Mouse (Mus musculus) megakaryocyte, adult 5-6 weeks (primary cell): ENCODE data around the gene Gm20388. TPM values are rescaled to one million over a fixed set of nuclear protein-coding genes. Genes with fewer than 3 reads are reported as not detected.

ENCODE experiments used
- ATAC-seq: 2 replicates; pipeline ENCODE4 v1.8.0; 2016; ENCODE audit warnings: mild to moderate bottlenecking, inconsistent platforms; ENCODE audit not compliant: poor library complexity, severe bottlenecking
- total RNA-seq, 2 experiments: library from RNA; stranded (forward) in 1 of 2; stranded (reverse) in 1 of 2; fragments of 153-499, 151-499 nt in 1 of 2; fragments of 221-1000, 200-1000 nt in 1 of 2; gene quantifications; 2 replicates each; pipeline versions ENCODE4 v1.2.3 to v1.2.4; 2015 to 2017

Gm20388 gene
- total RNA-seq, 2 experiments from 2014 or later: 7.6 to 15.5 TPM

GRCm38 (mm10) chr8:121877212-121877611 is 1966.6 kb downstream of the Gm20388 start:
- ATAC-seq: peak; percentile 97

- ATAC-seq: no peak
These were observed 1967.3 kb downstream of the Gm20388 start for GRCm38 (mm10) chr8:121877828-121878480.

DNA sequence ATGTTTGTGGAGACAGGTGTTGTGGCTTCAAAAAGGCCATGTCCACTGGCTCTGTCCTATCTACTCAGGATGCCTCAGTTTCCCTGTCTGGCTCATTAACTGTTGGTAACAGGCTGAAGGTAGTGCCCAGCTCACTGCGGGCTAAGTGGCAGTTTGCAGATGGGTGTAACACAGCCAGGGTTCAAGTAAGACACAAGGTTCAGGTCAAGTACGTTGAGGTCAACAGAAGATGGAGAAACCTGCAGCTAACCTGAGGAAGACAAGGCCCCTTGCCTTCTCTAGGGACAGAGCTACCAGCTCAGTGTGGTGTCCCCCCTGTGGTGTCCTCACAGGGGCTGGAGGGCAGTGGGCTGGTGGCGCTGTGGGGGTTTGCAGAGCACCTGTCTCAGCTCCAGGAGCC is 1969.1 kb downstream of the Gm20388 start:
- ATAC-seq: no peak

DNA sequence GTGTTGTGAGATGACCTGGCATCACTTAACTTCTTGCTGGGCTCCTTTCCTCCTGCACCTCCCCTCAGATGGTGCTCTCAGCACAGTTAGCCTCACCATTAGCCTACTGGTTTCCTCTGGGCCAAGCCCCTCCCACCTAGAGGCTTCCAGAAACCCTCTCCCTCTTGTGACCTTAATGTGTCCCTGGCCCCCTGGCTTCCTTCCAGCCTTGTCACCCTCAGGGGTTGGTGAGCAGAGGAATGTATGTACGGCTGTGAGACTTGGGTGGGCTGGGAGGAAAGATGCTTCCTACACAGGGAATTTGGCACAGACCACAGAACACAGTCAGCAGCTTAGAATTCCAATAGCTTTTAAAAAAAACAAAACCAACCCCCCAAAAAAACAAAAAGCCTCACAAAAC is 1970.2 kb downstream of the Gm20388 start:
- ATAC-seq: no peak

DNA sequence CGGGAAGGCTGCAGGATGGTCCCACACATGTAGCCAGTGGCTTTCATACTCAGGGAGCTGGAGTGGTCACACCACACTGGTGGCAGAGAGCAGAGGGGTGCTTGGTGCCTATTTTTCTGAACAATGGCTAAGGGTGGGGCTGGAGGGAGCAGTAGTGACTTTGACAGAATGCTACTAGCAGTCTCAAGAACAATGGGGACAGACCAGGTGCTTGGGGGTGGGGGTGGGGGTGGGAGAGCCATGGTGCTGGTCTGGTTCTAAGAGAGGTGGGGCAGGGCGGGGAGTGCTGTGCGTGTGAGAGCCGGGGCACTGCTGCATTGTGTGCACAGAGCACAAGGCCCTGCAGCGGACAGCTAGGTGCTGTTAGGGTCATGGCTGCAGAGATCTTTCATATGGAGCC is 1971.3 kb downstream of the Gm20388 start:
- ATAC-seq: no peak

DNA sequence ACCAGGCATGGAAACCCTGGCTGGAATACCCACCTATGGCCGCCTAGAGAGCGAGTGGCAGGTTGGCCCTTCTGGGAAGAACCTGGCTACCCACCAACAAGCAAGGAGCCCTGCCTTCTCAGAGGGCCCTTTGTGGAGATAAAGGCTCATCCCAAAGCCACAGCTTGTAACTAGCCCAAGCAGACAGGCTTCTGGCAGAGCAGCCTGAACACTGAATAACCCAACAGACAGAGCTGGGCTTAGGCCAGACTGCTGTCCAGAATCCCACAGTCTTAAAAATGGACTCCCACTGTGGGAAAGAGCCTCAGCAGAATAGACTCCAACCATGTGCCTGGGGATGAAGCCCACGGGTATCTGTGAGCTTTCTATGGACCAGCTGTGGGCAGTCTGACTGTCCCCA is 1973.5 kb downstream of the Gm20388 start:
- no peak for ATAC-seq

DNA sequence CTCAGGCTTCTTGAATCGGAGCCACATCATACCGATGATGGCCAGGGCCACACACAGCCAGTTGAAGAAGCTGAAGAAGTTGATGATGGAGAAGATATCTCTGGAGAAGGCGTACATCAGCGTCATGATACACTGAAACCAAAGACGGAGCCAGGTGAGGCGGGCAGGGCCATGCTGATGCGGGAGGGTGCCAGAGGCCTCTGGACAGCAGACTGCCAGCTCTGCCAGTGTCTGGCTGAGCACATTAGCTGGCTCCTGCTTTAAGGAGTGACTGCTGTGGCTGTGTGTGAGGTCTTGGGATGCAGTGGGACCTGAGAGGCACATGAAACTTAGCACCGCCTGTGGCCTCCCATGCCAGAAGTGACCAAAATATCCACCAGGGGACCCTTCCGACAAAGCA is 1974.4 kb downstream of the Gm20388 start:
- ATAC-seq: no peak

- ATAC-seq: no peak
These were observed 1974.8 kb downstream of the Gm20388 start for GRCm38 (mm10) chr8:121885433-121885832.

- no peak for ATAC-seq
These were observed 1976.9 kb downstream of the Gm20388 start for GRCm38 (mm10) chr8:121887547-121887946.

- no peak for ATAC-seq
These were observed 1978.7 kb downstream of the Gm20388 start for GRCm38 (mm10) chr8:121889317-121889716.

DNA sequence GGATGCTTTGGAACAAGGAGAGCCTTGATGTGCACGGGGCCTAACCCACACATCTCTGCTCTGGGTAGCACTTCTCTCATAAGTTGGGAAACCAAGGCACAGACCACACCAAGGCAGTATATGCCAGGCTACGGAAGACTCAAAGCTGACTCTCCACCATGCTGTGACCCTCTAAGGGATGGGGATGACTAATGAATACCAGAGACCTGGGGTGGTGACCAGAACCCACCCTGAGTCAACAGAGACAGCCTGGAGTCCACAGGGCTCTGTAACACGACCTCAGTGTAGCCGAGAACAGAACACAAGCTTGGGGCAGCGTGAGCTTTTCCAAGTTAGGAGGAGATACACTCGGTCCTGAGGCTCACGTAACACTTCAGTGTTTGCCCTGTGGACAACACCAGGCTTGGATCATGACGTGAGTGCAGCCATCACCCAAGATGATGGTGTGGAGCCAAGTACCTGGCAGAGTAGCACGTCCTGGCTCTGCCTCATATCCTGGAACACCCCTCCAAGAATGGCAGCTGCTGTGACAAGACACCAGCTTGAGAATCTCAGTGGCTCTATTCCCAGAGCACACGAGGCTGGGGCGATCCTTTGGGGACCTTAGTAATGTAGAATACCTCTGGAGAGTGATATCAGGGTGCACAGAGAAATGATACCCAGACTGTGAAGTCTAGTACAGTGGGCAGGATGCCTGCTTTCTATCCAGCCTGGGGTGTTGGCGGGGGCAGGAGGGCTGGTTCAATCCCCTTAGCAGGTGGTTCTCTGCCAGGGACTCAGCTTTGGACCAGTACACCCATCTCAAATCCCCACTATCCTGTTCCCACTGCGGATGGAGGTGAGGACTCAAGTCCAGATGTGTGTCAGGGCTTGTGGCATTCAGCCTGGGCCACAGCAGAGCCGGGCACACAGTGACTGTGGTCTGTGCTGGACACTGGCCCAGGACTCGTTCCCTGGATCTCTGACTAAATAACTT is 1979.5 kb downstream of the Gm20388 start:
- no peak for ATAC-seq

DNA sequence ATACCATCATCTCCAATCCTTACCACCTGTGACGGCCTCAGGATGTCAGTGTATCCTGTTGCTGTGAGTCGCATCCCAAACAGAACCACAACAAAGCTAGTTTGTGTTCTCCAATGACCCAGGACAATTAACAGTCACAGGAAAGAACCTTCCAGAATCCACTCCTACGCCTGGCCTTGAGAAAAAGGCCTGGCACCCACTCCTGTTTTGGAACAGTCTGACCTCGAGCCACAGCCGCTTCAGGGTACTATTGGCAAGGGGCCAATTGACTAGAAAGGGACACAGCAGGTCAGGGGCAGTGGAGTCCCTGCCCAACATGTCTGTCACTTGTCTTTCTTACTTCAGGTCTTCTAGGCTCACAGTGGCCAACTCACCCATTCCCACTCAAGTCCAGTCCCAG is 1982.2 kb downstream of the Gm20388 start:
- no peak for ATAC-seq

- no peak for ATAC-seq
These were observed 1985.3 kb downstream of the Gm20388 start for GRCm38 (mm10) chr8:121895910-121896309.

- ATAC-seq: no peak
These were observed 1986.0 kb downstream of the Gm20388 start for GRCm38 (mm10) chr8:121896476-121897145.

DNA sequence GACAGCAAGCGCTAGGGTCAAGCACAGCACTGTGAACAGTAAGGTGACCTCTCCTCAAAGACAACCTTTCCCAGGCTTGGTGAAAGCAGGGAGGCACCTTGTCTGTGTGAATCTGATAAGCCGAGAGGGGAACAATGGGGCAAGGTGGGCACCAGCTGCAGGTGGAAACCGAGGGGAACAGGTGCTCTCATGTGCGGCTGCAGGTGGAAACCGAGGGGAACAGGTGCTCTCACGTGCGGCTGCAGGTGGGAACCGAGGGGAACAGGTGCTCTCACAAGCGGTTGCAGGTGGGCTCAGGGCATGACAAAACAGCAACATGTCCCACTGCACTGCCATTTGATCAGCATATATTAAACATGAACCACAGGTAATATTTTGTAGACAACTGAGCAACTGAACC is 1986.6 kb downstream of the Gm20388 start:
- no peak for ATAC-seq

GRCm38 (mm10) chr8:121897871-121898381 is 1987.3 kb downstream of the Gm20388 start:
- ATAC-seq: peak; percentile 57

- peak; percentile 94 for ATAC-seq
These were observed 1987.8 kb downstream of the Gm20388 start for GRCm38 (mm10) chr8:121898401-121898931.

DNA sequence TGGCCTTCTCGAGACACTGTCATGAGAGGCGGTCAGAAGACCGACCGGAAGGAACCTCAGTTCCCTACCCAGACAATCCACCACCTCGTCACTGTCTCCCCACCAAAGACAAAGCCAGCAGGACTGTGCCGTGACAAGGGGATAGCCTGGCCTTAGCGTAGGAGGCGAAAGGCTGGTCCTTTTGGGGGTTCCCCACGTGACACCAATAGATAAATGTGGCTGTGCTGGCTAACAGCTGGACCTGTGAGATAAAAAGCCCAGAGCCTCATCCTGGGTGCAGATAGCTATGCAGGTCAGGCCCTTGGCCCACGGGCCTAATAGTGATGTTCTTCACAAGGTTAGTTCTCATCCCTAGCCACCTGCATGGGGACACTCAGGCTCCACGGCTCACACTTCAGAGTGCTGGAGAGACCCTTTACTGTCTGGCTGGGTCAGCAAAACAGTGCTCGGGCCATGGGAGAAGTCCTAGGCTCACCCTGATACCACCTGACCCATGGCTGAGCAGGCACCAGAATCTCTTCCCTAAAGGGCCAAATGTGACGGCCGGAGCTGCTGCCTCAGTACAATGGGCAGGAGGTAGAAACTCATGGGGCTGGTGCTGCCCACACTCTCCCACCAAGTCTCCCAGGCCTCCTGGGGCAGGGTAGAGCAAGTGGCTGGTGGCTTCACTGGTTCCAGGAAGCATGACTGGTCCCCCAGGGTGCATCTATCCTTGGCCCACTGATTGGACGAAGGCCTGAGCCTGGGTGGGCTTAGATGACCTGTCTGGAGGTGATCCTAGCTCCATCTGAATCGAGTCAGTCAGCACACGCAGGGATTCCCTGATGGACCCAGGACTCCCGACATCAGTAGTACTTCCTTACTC is 1988.8 kb downstream of the Gm20388 start:
- ATAC-seq: no peak

DNA sequence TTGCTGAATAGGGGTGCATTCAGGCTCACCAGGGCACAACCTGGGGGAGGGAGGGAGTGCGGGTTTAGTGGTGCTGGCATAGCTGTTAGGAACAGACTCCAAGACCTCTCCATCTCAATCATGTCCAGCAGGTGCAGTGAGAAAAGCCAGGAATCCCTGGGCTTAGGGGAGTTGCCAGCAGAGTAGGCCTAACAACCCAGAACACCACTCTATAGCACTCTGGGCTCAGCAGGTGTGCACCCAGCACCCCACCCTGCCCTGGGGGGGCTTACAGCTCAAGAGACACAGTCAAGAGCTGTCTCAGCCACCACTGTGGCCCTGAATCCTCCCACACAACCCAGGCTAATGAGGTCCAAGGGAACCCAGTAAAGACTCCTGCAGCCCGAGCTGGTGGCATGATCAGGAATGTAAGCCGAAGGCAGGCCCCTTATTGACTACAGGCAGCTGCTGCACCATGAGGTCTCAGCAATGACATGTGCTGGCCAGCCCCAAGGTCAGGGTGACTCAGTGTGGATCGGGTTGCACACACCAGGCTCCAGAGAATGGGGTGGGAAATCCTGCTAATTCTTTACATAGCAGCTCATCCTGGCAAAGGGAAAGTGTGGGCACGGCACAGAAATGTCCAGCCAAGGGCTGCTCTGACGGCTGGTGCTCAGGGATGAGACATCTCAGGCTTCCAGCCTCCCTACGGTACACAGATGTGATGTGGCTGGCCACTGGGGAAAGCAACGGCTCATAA is 1991.0 kb downstream of the Gm20388 start:
- ATAC-seq: no peak
